Mouse (Mus musculus): ENCODE measurements around the gene Usp6nl. TPM values are rescaled to one million over a fixed set of nuclear protein-coding genes. Genes with fewer than 3 reads are reported as not detected.

Usp6nl gene
- total and polyA plus RNA-seq, 3 experiments = 8.9 to 67.1 (median 24.8) TPM

DNA sequence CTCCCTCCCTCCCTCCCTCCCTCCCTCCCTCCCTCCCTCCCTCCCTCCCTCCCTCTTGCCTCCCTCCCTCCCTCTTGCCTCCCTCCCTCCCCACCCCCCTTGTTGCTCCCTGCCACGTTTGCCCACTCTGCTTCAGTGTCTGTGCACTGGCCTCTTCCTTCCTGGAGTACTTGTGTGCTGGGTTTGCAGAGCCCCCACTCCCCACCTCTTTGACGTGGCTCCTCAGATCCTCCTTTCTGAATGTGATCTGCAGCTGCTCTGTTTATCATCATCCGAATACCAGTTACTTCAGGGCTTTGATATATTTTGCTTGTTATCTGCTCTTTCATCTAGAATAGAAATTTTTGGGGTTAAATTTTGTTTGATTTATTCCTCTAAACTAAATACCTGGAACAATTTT, 68.8 kb downstream of the Usp6nl start:
- Histone ChIP-seq H3K9me3 (replicated peaks; ENCODE audit: insufficient read depth, low read length) (no peaks in the 10 kb centered on the region), H3K27ac (ENCODE audit: control insufficient read depth, low read depth, low read length) (no peak overlapping the region), H3K9ac (ENCODE audit: control insufficient read depth, low read depth, low read length, poor library complexity, severe bottlenecking) (no peak overlapping the region), H3K4me1 (ENCODE audit: control insufficient read depth in 1 of 2, insufficient read depth in 2 of 2, low read length in 2 of 2) (peaks cover 6 to 18% of the 10 kb centered on the region in 2 experiments; a peak in 3 of 4 replicates), H3K36me3 (ENCODE audit: control insufficient read depth in 1 of 2, insufficient read depth in 2 of 2, low read length in 2 of 2) (peaks cover 0 to 16% of the 10 kb centered on the region in 2 experiments; a peak in 2 of 4 replicates), H3K4me3 (ENCODE audit: control insufficient read depth in 1 of 2, insufficient read depth in 1 of 2, low read depth in 2 of 2, low read length in 2 of 2) (no peak overlapping the region), H3K27me3 (ENCODE audit: control insufficient read depth in 1 of 2, insufficient read depth in 2 of 2, low read length in 2 of 2) (no peaks in the 10 kb centered on the region), H3K79me2 (ENCODE audit: control insufficient read depth, insufficient read depth, low read length, poor library complexity) (peaks cover 5% of the 10 kb centered on the region; the same call in 1 of the 2 replicates)
- no peak for DNase-seq (ENCODE audit: low read depth, low spot score)
- TF ChIP-seq SMC3 (IDR thresholded peaks at IDR 0.05; ENCODE audit: low read depth, low read length) (no peak), TCF12 (IDR thresholded peaks at IDR 0.05; ENCODE audit: low read depth, low read length) (no peak), RAD21 (IDR thresholded peaks at IDR 0.05; ENCODE audit: low read depth, low read length) (no peak), CTCF (IDR thresholded peaks at IDR 0.05 in 2 of 3, conservative IDR thresholded peaks at IDR 0.05 in 1 of 3; ENCODE audit: control insufficient read depth in 1 of 3, insufficient read depth in 1 of 3, low read depth in 2 of 3, low read length in 3 of 3, poor library complexity in 1 of 3, severe bottlenecking in 1 of 3) (no peak), USF2 (IDR thresholded peaks at IDR 0.05; ENCODE audit: borderline replicate concordance in 1 of 2, insufficient read depth in 1 of 2, low read depth in 1 of 2, low read length in 2 of 2) (no peak), EP300 (IDR thresholded peaks at IDR 0.05; ENCODE audit: low read depth in 1 of 2, low read length in 2 of 2) (no peak), SIN3A (IDR thresholded peaks at IDR 0.05; ENCODE audit: low read length) (no peak), CHD2 (IDR thresholded peaks at IDR 0.05; ENCODE audit: low read length) (no peak), MXI1 (IDR thresholded peaks at IDR 0.05; ENCODE audit: low read depth, low read length) (no peak), MAFK (IDR thresholded peaks at IDR 0.05; ENCODE audit: borderline replicate concordance, low read depth, low read length) (no peak), ZKSCAN1 (IDR thresholded peaks at IDR 0.05; ENCODE audit: low read depth, low read length) (no peak), USF1 (IDR thresholded peaks at IDR 0.05; ENCODE audit: low read depth, low read length) (no peak), RCOR1 (IDR thresholded peaks at IDR 0.05; ENCODE audit: low read depth, low read length) (no peak), UBTF (IDR thresholded peaks at IDR 0.05; ENCODE audit: borderline replicate concordance, insufficient read depth, low read depth, low read length) (no peak), MEF2A (IDR thresholded peaks at IDR 0.05; ENCODE audit: extremely low read depth, insufficient replicate concordance, low read depth, low read length, poor library complexity, severe bottlenecking) (no peak), ETS1 (IDR thresholded peaks at IDR 0.05; ENCODE audit: low read depth, low read length) (no peak), HCFC1 (IDR thresholded peaks at IDR 0.05; ENCODE audit: low read depth, low read length) (no peak), MAZ (IDR thresholded peaks at IDR 0.05; ENCODE audit: low read depth, low read length) (no peak), GATA1 (IDR thresholded peaks at IDR 0.05; ENCODE audit: low read depth, low read length) (no peak), TBP (IDR thresholded peaks at IDR 0.05; ENCODE audit: low read depth, low read length) (no peak)

DNA sequence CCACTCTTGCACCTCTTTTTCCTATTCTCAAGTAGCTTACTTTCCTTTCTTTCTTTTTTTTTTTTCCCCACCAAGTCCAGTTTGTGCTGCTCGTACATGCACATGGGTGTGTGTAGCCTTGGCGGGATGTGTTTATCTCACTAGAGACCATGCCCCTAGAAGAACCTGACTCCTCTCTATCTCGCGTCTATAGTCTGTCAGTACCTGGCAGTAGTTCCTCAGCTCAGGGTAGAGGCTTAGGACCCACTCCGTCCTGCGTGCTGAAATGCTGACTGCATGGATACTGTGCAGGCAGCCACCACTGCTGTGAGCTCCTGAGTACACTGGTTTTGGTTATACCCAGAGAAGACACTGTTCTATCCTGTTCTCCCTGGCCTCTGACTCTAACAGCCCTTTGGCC, 69.5 kb downstream of the Usp6nl start:
- Histone ChIP-seq H3K4me3 (ENCODE audit: control insufficient read depth in 1 of 2, insufficient read depth in 1 of 2, low read depth in 2 of 2, low read length in 2 of 2) (no peak overlapping the region), H3K27ac (ENCODE audit: control insufficient read depth, low read depth, low read length) (no peak overlapping the region), H3K36me3 (ENCODE audit: control insufficient read depth in 1 of 2, insufficient read depth in 2 of 2, low read length in 2 of 2) (peaks cover 0 to 20% of the 10 kb centered on the region in 2 experiments; a peak in 2 of 4 replicates), H3K9ac (ENCODE audit: control insufficient read depth, low read depth, low read length, poor library complexity, severe bottlenecking) (no peak overlapping the region), H3K79me2 (ENCODE audit: control insufficient read depth, insufficient read depth, low read length, poor library complexity) (peaks cover 5% of the 10 kb centered on the region; the same call in 1 of the 2 replicates), H3K9me3 (replicated peaks; ENCODE audit: insufficient read depth, low read length) (no peaks in the 10 kb centered on the region), H3K27me3 (ENCODE audit: control insufficient read depth in 1 of 2, insufficient read depth in 2 of 2, low read length in 2 of 2) (no peaks in the 10 kb centered on the region), H3K4me1 (ENCODE audit: control insufficient read depth in 1 of 2, insufficient read depth in 2 of 2, low read length in 2 of 2) (peaks cover 12 to 22% of the 10 kb centered on the region in 2 experiments)
- no peak for DNase-seq (ENCODE audit: low read depth, low spot score)
- TF ChIP-seq ELF1 (IDR thresholded peaks at IDR 0.05; ENCODE audit: low read depth, low read length) (no peak), POLR2AphosphoS2 (IDR thresholded peaks at IDR 0.05; ENCODE audit: low read length) (no peak), NRF1 (IDR thresholded peaks at IDR 0.05; ENCODE audit: insufficient read depth, low read depth, low read length, poor library complexity, severe bottlenecking) (no peak), UBTF (IDR thresholded peaks at IDR 0.05; ENCODE audit: borderline replicate concordance, insufficient read depth, low read depth, low read length) (no peak), HCFC1 (IDR thresholded peaks at IDR 0.05; ENCODE audit: low read depth, low read length) (no peak), USF2 (IDR thresholded peaks at IDR 0.05; ENCODE audit: borderline replicate concordance in 1 of 2, insufficient read depth in 1 of 2, low read depth in 1 of 2, low read length in 2 of 2) (no peak), SMC3 (IDR thresholded peaks at IDR 0.05; ENCODE audit: low read depth, low read length) (no peak), MEF2A (IDR thresholded peaks at IDR 0.05; ENCODE audit: extremely low read depth, insufficient replicate concordance, low read depth, low read length, poor library complexity, severe bottlenecking) (no peak), CHD2 (IDR thresholded peaks at IDR 0.05; ENCODE audit: low read length) (no peak), MAZ (IDR thresholded peaks at IDR 0.05; ENCODE audit: low read depth, low read length) (no peak), TCF12 (IDR thresholded peaks at IDR 0.05; ENCODE audit: low read depth, low read length) (no peak), CHD1 (IDR thresholded peaks at IDR 0.05; ENCODE audit: low read depth, low read length) (no peak), JUND (IDR thresholded peaks at IDR 0.05; ENCODE audit: low read depth, low read length) (no peak), RAD21 (IDR thresholded peaks at IDR 0.05; ENCODE audit: low read depth, low read length) (no peak), ETS1 (IDR thresholded peaks at IDR 0.05; ENCODE audit: low read depth, low read length) (no peak), NELFE (IDR thresholded peaks at IDR 0.05; ENCODE audit: low read depth, low read length) (no peak), E2F4 (IDR thresholded peaks at IDR 0.05; ENCODE audit: borderline replicate concordance, low read depth, low read length) (no peak), GATA1 (IDR thresholded peaks at IDR 0.05; ENCODE audit: low read depth, low read length) (no peak), ZMIZ1 (IDR thresholded peaks at IDR 0.05; ENCODE audit: low read depth, low read length) (no peak), TAL1 (IDR thresholded peaks at IDR 0.05; ENCODE audit: low read length) (no peak)
